Mouse (Mus musculus): ENCODE data around the gene Aif1.

Aif1 gene

DNA sequence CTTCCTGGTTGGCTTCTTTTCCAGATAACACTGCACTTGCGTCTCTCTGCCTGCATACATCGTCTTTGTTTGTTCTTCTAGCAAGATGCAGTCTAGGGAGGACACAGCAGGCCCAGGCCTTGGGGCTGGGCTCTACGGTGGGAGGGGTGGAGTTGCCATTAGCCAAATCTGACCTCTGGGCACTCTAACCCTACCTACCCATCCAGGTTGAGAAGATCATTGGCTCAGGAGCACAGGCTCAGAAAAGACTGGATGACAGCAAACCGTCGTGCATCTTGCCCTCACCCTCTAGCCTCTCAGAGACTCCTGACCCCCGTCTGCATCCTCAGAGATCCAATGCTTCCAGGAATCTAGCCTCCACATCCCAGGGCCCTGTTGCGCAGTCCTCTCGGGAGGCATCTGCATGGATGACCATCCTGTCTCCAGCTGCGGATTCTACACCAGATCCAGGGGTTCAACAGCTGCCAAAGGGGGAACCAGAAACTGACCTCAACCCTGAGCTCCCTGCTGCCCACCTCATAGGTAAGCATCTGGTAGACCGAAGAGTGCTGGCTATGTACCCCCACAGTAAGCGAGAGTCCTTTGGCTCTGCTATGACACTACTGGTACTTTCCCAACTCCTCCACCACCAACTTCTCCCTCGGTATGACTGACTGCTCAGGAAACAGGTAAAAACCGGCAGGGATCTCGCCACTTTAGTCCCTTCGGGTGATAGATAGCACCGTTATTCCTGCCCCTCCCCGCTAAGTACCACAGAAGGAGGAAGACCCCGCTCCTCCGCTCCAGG, 19.2 kb upstream of the Aif1 start:
- no peak for DNase-seq

DNA sequence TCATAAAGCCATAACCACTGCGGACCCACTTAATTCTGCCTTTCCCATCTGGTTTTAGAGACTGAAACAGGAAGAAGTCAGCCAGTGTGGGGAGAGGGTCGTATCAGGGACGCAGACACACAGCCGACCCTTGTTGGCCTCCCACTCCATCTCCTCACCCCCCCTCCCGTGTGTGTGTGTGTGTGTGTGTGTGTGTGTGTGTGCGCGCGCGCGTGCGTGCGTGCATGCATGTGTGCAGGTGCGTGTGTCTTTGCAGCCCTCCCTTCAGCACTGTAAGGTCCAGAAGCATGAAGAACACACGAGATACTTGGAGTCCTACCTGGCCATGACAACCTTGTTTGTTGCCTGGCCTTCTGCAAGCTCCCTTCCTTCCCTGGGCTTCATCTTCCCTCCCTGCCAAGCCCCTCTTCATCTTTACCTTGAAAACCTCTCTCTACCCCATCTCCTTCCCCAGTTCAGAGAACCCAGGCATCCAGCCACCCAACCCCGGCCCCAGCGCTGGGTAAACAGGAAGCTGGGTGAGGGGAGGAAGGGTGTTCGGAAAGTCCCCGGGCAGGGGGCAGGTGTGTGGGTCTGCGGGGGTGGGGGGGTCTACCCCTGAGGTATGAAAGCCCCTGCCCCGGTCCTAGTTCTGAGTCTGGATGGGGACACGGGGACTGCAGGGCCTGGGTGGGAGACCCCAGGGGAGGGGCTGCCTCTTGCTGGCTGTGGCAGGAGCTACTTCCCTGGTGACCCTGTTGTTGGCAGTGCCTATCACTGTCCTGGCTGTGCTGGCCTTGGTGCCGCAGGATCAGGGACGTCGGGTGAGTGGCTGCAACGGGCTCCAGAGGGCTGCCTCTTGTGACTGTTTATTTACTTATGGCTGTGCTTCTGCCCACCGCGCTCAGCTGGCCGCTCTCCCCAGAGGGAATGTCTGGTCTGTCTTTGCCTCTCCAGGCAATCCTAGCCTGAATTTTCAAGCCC, 18.3 kb upstream of the Aif1 start, which contains the start of gene Ltb:
Gene Ltb (plus strand): TSS at position 559 of the 963 bp plus-strand sequence.
- no peak for DNase-seq

DNA sequence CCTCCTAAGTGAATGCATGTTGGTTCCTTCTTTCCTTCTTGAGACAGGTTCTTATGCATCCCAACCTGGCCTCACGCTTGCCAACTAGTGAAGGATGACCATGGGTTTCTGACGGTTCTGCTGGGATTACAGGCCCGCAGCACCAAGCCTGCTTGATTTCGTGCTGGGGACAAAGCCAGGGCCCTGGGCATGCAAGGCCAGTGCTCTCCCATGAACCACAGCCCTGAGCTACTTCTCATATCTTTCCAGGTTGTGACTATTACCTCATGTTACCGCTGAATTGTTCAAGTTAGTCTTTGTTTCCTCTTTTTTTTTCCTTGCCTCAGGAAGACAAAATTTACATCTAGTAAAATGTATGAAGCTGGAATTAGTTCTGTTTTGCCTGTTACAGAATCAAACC, 17.1 kb upstream of the Aif1 start:
- no peak for DNase-seq

GRCm38 (mm10) chr17:35191723-35192122, 15.9 kb upstream of the Aif1 start:
- DNase-seq: no peak

- no peak for DNase-seq
Measured at GRCm38 (mm10) chr17:35190096-35190495, 14.2 kb upstream of the Aif1 start.

GRCm38 (mm10) chr17:35189186-35189585, 13.3 kb upstream of the Aif1 start:
- no peak for DNase-seq

- DNase-seq: no peak
Measured at GRCm38 (mm10) chr17:35187959-35188610, 12.2 kb upstream of the Aif1 start, which contains the start of gene Lst1. TSS of gene Lst1 (minus strand) at chr17:35188439.

GRCm38 (mm10) chr17:35187345-35187744, 11.5 kb upstream of the Aif1 start:
- no peak for DNase-seq

DNA sequence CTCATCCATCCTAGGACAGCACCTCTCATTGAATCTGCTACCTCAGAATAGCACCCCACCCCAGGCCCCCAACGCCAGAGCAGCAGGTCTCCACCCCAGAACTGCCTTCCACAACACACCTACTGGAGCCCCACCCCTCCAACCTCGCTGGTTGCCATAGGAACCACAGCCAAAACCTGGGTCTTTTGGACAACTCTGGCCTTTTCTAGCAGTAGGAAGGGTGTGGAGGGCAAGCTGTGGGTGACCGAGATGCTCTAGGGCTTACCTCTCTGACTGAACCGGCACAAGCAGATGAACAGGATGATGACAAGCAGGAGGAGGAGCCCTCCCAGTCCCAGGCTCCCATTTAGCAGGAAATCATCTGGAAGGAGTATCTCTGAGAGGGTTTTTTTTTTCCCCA, 10.8 kb upstream of the Aif1 start:
- no peak for DNase-seq

- peak; percentile 76 to 89 for DNase-seq
Measured at GRCm38 (mm10) chr17:35185639-35186611, 10.1 kb upstream of the Aif1 start.

GRCm38 (mm10) chr17:35180093-35180492, 4.2 kb upstream of the Aif1 start:
- DNase-seq: no peak

- DNase-seq: peak; percentile 75 to 89
Measured at GRCm38 (mm10) chr17:35178528-35178927, 2.7 kb upstream of the Aif1 start.

DNA sequence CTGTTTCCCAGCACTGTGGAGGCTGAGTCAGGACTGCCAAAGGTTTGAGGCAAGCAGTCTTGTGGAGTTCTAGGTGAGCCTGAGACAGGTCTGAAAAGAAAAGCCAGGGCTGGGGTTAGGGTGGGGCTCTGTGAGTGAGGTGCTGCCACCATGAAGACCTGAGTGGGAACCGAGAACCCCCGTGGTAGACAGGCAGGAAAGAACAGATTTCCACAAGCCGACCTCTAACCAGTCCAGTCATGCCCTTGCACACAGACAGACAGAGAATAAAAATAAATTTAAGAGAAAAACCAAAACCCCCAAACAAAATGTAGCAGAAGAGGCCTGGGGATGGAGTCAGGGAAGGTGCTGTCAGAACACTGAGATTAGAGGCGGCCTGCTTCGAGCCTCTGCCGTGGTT, 486 bp downstream of the Aif1 start:
- no peak for DNase-seq

DNA sequence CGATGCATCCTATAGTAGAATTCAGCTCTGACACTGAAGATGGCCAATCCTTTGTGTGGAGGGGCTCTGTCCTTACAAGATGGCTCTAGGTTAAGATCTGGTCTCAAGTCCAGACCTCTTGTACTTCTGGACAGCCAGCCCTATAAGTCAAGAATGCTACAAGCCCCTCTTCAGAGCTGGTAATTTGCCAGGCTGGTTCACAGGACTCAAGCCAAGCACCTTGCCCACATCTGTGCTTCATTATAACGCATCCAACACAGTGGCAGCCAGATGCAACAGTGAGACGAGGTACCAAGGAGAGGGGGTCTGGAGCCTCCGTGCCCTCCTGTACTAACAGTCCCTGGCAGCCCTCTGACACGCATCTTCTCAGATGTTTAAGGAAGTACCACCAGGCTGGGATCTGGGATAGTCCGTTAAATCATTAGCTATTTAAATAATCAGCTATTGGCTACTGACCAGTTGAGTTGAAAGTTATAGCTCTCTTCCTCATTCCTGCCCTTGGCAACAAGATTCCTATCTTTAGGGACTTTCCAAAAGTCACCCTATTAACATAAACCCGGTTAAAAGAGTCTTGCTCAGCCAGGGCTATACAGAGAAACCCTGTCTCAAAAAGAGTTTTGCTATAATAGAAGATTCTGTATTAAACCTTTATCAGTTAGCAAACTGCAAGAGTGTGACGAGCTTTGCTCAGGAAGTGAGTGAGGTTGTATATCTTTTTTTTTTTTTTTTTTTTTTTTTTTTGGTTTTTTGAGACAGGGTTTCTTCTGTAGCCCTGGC, 1.5 kb downstream of the Aif1 start:
- DNase-seq: no peak

- DNase-seq: no peak
Measured at GRCm38 (mm10) chr17:35173329-35173728, 2.5 kb downstream of the Aif1 start.

GRCm38 (mm10) chr17:35172445-35173234, 3.2 kb downstream of the Aif1 start:
- DNase-seq: no peak

GRCm38 (mm10) chr17:35168541-35169207, 7.2 kb downstream of the Aif1 start:
- DNase-seq: peak; percentile 35 to 51

DNA sequence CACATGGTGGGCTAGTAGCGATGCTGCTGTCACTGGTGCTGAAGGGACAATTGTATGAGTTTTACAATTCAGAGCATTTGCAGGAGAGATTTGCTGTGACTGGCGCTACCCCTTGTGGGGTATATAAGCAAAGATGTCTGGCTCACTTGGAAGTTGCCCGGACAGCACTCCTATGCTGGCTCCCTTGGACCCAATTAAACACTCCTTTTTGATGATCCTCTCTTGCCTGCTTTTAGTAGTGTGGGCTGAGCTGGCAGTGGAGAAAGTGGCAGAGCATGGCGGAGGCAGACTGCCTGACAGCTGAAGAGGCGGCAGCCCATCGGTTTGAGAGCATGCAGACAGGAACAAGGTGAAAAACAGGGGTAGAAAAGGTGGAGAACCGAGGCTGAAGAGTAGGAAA, 8.1 kb downstream of the Aif1 start:
- DNase-seq: no peak

- peak; percentile 82 to 83 for DNase-seq
Measured at GRCm38 (mm10) chr17:35166352-35167035, 9.4 kb downstream of the Aif1 start.
